Mouse (Mus musculus): ENCODE results near the gene Gm3164.
"Not testable (repeated sequence)": the region's sequence is repeated elsewhere in the genome, so short reads cannot be mapped to it uniquely, and the experiment has no call there.

- not testable (repeated sequence) for TF ChIP-seq CTCF (IDR thresholded peaks at IDR 0.05; ENCODE audit: control insufficient read depth, insufficient read depth, insufficient read length); CEBPB (IDR thresholded peaks at IDR 0.05; ENCODE audit: low read depth)
Measured at GRCm38 (mm10) chr14:4400115-4400789, 15.0 kb upstream of the Gm3164 start.
